Mouse (Mus musculus) adrenal gland, postnatal 4 days (tissue): ENCODE data around the gene Cdh1. TPM values are rescaled to one million over a fixed set of nuclear protein-coding genes. Genes with fewer than 3 reads are reported as not detected.

Source experiments
- DNase-seq, 2 experiments: peaks; one replicate each; pipeline ENCODE4 v3.0.0; 2021 to 2022; ENCODE audit warnings: low spot score in 2 of 2, mixed read lengths in 2 of 2
- total RNA-seq, 2 experiments: library from RNA; stranded (reverse); gene quantifications; 2 replicates each; pipeline ENCODE4 v1.2.3; 2021

The Cdh1 gene
- total RNA-seq, 2 experiments from 2014 or later: 7.7 to 26.7 TPM

- no peak for DNase-seq
Measured at GRCm38 (mm10) chr8:106619549-106620245, 16.5 kb downstream of the Cdh1 start.

- DNase-seq: no peak
Measured at GRCm38 (mm10) chr8:106620488-106620887, 17.3 kb downstream of the Cdh1 start.

GRCm38 (mm10) chr8:106623016-106623415, 19.9 kb downstream of the Cdh1 start:
- no peak for DNase-seq

GRCm38 (mm10) chr8:106623451-106623850, 20.3 kb downstream of the Cdh1 start:
- DNase-seq: no peak

- no peak for DNase-seq
Measured at GRCm38 (mm10) chr8:106623954-106624353, 20.8 kb downstream of the Cdh1 start.

GRCm38 (mm10) chr8:106624743-106625142, 21.6 kb downstream of the Cdh1 start:
- no peak for DNase-seq

GRCm38 (mm10) chr8:106626096-106626865, 23.1 kb downstream of the Cdh1 start:
- no peak for DNase-seq

GRCm38 (mm10) chr8:106628291-106628964, 25.3 kb downstream of the Cdh1 start:
- DNase-seq: no peak

- DNase-seq: no peak
Measured at GRCm38 (mm10) chr8:106629456-106629855, 26.3 kb downstream of the Cdh1 start.

GRCm38 (mm10) chr8:106631904-106632303, 28.8 kb downstream of the Cdh1 start:
- DNase-seq: no peak

GRCm38 (mm10) chr8:106632650-106633049, 29.5 kb downstream of the Cdh1 start:
- DNase-seq: no peak

- no peak for DNase-seq
Measured at GRCm38 (mm10) chr8:106633361-106634158, 30.4 kb downstream of the Cdh1 start.

- DNase-seq: no peak
Measured at GRCm38 (mm10) chr8:106635284-106635683, 32.1 kb downstream of the Cdh1 start.

- DNase-seq: no peak
Measured at GRCm38 (mm10) chr8:106637446-106637845, 34.3 kb downstream of the Cdh1 start.

- no peak for DNase-seq
Measured at GRCm38 (mm10) chr8:106638768-106639295, 35.7 kb downstream of the Cdh1 start.

GRCm38 (mm10) chr8:106640212-106640611, 37.1 kb downstream of the Cdh1 start:
- no peak for DNase-seq

GRCm38 (mm10) chr8:106640921-106641320, 37.8 kb downstream of the Cdh1 start:
- no peak for DNase-seq

- DNase-seq: no peak
Measured at GRCm38 (mm10) chr8:106642172-106642571, 39.0 kb downstream of the Cdh1 start.

GRCm38 (mm10) chr8:106643100-106643499, 39.9 kb downstream of the Cdh1 start:
- no peak for DNase-seq

- no peak for DNase-seq
Measured at GRCm38 (mm10) chr8:106644957-106645356, 41.8 kb downstream of the Cdh1 start.

- no peak for DNase-seq
Measured at GRCm38 (mm10) chr8:106646153-106646552, 43.0 kb downstream of the Cdh1 start.
